Mouse (Mus musculus): Measurements from ENCODE around the gene C330007P06Rik. TPM values are rescaled to one million over a fixed set of nuclear protein-coding genes. Genes with fewer than 3 reads are reported as not detected.

C330007P06Rik gene
- total and polyA plus RNA-seq, 2 experiments from 2014 or later: 16.9 to 22.0 TPM

DNA sequence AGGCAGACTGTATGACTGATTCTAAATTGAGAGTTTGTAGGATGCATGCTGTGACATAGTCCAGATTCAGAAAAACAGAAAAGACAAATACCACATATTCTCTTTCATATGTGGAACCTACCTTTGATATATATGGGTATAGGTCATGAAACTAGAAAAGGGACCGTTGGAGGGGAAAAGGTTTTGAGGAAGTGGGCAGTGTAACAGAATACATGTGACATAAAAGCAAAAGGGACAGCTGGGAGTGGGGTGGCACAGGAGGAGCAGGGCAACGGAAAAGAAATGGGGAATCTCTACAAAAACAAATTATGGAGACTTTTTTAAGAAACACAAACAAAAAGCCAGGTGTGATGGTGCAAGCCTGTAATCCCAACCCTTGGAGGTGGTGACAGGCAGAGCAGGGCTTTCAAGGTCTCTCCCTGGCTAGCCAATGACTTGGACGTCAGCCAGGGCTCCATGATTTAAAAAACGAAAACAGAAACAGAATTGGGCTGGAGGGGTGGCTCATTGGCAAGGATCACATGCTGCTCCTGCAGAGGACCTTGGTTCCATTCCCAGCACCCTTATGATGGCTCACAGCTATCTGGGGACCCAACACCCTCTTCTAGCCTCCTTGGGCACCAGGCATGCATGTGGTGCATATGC lies 30.4 kb downstream of the C330007P06Rik start:
- no peaks in the 10 kb centered on the region for H3K9me3 ChIP-seq (ENCODE audit: low read length)
- no peak for DNase-seq (ENCODE audit: low spot score)
- no peaks in the 10 kb centered on the region for H3K36me3 ChIP-seq (ENCODE audit: insufficient read depth, low read length)
- TF ChIP-seq CTCF (IDR thresholded peaks at IDR 0.05): no peak
- no peaks in the 10 kb centered on the region for H3K27me3 ChIP-seq (ENCODE audit: insufficient read depth, low read length)
- no peak for ATAC-seq (ENCODE audit: low FRiP score)
- H3K4me1 ChIP-seq (ENCODE audit: insufficient read depth, low read length): no peaks in the 10 kb centered on the region
- no peak overlapping the region for H3K4me2 ChIP-seq (ENCODE audit: low read depth, low read length, poor library complexity, severe bottlenecking)
- H3K4me3 ChIP-seq (ENCODE audit: low read depth, low read length): no peak overlapping the region
- no peak overlapping the region for H3K9ac ChIP-seq (replicated peaks; ENCODE audit: low read length, poor library complexity, severe bottlenecking)
- H3K27ac ChIP-seq (ENCODE audit: low read depth, low read length): no peak overlapping the region
- WGBS: 63% methylated on average over 4 of the region's 4 CpGs

DNA sequence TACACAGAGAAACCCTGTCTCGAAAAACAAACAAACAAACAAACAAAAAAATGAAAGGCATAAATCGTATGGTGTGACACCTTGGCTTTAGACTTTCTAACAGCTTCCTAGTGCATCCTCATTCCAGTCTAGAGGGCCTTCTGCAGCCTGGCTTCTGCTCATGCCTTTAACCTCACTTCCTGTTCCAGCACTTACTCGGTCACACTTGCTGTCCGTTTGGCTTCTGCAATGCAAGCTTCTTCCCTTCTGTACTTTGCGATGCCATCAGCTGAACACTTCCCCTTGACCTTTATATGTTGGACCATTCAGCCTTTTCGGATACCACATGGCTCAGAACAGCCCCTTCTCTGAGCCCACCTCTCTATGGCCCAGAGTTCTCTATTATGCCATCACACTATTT lies 32.2 kb downstream of the C330007P06Rik start:
- Histone ChIP-seq H3K36me3 (ENCODE audit: insufficient read depth, low read length) (no peaks in the 10 kb centered on the region), H3K4me2 (ENCODE audit: low read depth, low read length, poor library complexity, severe bottlenecking) (no peak overlapping the region), H3K4me1 (ENCODE audit: insufficient read depth, low read length) (no peaks in the 10 kb centered on the region), H3K27me3 (ENCODE audit: insufficient read depth, low read length) (no peaks in the 10 kb centered on the region), H3K4me3 (ENCODE audit: low read depth, low read length) (no peak overlapping the region), H3K27ac (ENCODE audit: low read depth, low read length) (no peak overlapping the region), H3K9me3 (ENCODE audit: low read length) (no peaks in the 10 kb centered on the region), H3K9ac (replicated peaks; ENCODE audit: low read length, poor library complexity, severe bottlenecking) (no peak overlapping the region)
- no peak for DNase-seq (ENCODE audit: low spot score)
- TF ChIP-seq CTCF (IDR thresholded peaks at IDR 0.05): no peak
- no peak for ATAC-seq (ENCODE audit: low FRiP score)
- 86% methylated on average over 6 of the region's 6 CpGs for WGBS

DNA sequence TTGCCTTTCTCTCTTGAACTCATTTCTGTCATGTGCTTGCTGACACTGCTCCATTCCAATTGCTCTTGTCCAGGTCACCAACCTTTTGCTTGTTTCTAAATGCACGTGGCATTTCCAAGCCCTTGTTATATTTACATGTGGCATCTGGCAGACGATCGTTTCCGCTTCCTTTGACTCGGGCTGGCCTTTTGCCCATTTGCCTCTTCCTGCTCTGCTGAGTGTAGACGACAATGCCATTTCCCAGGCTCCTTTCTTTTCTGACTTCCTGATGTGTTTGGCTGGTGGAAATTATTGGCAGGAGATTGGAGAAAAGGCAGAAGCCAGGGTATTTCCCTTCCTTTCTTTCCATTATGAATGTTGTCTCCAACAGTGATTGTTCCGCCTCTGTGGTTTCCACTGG lies 34.5 kb downstream of the C330007P06Rik start:
- Histone ChIP-seq H3K36me3 (ENCODE audit: insufficient read depth, low read length) (no peaks in the 10 kb centered on the region), H3K9me3 (ENCODE audit: low read length) (no peaks in the 10 kb centered on the region), H3K4me3 (ENCODE audit: low read depth, low read length) (no peak overlapping the region), H3K27ac (ENCODE audit: low read depth, low read length) (no peak overlapping the region), H3K4me1 (ENCODE audit: insufficient read depth, low read length) (no peaks in the 10 kb centered on the region), H3K9ac (replicated peaks; ENCODE audit: low read length, poor library complexity, severe bottlenecking) (no peak overlapping the region), H3K27me3 (ENCODE audit: insufficient read depth, low read length) (no peaks in the 10 kb centered on the region), H3K4me2 (ENCODE audit: low read depth, low read length, poor library complexity, severe bottlenecking) (no peak overlapping the region)
- DNase-seq (ENCODE audit: low spot score): peak; percentile 44
- 78% methylated on average over 7 of the region's 7 CpGs for WGBS
- TF ChIP-seq CTCF (IDR thresholded peaks at IDR 0.05): no peak
- ATAC-seq (ENCODE audit: low FRiP score): no peak

DNA sequence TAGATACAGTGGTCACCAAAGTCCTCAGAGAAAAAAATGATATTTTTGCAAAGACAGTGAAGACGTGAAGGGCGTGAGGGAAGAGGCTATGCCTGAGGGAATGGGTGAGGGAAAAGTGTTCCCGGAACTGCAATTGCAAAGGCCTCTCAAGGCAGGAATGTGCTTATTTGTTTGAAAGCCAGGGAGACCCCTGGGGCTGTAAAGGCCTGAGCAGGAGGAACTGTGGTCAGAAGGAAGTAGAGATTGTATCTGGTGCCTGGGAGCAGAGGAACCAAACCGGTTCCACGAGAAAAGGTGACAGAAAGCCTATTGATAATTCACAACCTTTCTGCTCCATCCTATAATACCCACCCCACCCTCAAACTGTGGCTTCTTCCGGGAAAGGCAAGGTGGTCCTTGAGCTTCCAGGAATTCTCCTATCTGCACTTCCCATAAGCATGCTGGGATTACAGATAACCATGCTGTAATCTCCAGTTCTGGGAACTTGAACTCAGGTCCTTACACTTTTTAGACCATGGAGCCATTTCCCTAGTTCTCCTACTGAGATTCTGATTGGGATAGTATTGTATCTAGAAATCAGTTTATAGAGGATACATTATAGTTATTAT lies 36.7 kb downstream of the C330007P06Rik start:
- ATAC-seq (ENCODE audit: low FRiP score): no peak
- WGBS: 78% methylated on average over 6 of the region's 6 CpGs

DNA sequence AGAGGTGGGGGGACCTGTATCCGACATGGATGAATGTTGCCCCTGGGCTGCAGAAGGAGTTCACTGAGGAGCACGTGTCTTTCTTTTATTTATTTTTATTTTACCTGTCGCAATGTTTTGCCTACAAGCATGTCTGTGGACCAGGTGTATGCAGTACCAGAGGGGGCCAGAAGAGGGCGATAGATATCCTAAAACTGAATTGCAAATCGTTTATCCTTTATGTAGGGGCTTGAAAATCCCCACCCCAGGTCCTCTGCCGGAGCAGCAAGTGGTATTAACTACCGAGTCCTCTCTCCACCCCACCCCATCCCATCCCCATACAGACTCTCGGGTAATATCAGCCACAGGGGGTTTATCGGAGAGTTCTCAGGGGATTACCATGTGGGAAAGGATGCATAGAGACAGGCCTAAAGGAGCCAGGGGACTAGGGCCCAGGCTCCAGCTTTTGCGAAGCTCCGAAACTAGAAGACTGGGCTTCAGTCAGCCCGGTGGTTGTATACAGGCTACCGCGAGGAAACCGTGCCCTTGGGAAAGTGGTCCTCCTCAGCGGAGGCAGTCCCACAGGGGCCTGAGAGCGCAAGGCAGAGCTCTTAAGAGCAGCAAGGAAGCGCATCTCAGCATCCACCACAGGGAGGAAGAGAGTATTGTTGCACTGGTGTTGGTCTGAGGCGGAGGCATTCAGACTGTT lies 40.4 kb downstream of the C330007P06Rik start:
- TF ChIP-seq CTCF (IDR thresholded peaks at IDR 0.05): peak; percentile 79
- peak; percentile 62 for ATAC-seq (ENCODE audit: low FRiP score)
- Histone ChIP-seq H3K27me3 (ENCODE audit: insufficient read depth, low read length) (no peaks in the 10 kb centered on the region), H3K36me3 (ENCODE audit: insufficient read depth, low read length) (no peaks in the 10 kb centered on the region), H3K9ac (replicated peaks; ENCODE audit: low read length, poor library complexity, severe bottlenecking) (0 out of 2 replicates have a peak overlapping the region, but pooled peaks have one; percentile 5), H3K4me3 (ENCODE audit: low read depth, low read length) (peak overlapping the region; percentile 13; the same call in 1 of the 2 replicates), H3K27ac (ENCODE audit: low read depth, low read length) (no peak overlapping the region), H3K4me2 (ENCODE audit: low read depth, low read length, poor library complexity, severe bottlenecking) (peak overlapping the region; percentile 35), H3K4me1 (ENCODE audit: insufficient read depth, low read length) (no peaks in the 10 kb centered on the region), H3K9me3 (ENCODE audit: low read length) (no peaks in the 10 kb centered on the region)
- peak; percentile 76 for DNase-seq (ENCODE audit: low spot score)
- 26% methylated on average over 19 of the region's 19 CpGs for WGBS

More for the DNA sequence above, 36.7 kb downstream of the C330007P06Rik start:
- Histone ChIP-seq H3K27me3 (ENCODE audit: insufficient read depth, low read length) (no peaks in the 10 kb centered on the region), H3K4me2 (ENCODE audit: low read depth, low read length, poor library complexity, severe bottlenecking) (no peak overlapping the region), H3K36me3 (ENCODE audit: insufficient read depth, low read length) (no peaks in the 10 kb centered on the region), H3K9me3 (ENCODE audit: low read length) (no peaks in the 10 kb centered on the region), H3K4me3 (ENCODE audit: low read depth, low read length) (no peak overlapping the region), H3K9ac (replicated peaks; ENCODE audit: low read length, poor library complexity, severe bottlenecking) (no peak overlapping the region), H3K27ac (ENCODE audit: low read depth, low read length) (no peak overlapping the region), H3K4me1 (ENCODE audit: insufficient read depth, low read length) (no peaks in the 10 kb centered on the region)
- no peak for DNase-seq (ENCODE audit: low spot score)
- no peak for TF ChIP-seq CTCF (IDR thresholded peaks at IDR 0.05)

DNA sequence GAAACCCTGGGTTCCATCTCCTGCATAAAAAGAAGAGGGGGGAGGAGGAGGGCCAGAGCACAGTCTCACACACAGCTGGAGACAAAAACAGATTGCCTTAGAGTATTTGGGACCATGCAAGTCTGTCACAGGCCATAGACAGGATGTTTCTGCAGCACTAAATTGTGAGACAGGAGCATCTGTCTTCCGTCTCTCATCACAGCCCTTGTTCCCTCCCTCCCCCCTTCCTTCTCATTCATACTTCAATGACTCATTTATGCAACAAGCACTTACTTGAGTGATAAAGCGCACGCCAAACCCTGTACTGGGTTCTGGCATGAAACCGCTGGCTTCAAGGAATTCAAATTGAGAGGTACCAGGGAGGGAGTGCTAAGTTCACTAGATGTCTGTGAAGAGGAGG lies 42.3 kb downstream of the C330007P06Rik start:
- no peaks in the 10 kb centered on the region for H3K27me3 ChIP-seq (ENCODE audit: insufficient read depth, low read length)
- 85% methylated on average over 4 of the region's 4 CpGs for WGBS

More for the DNA sequence above, 42.3 kb downstream of the C330007P06Rik start:
- no peak for ATAC-seq (ENCODE audit: low FRiP score)
- no peak overlapping the region for H3K4me2 ChIP-seq (ENCODE audit: low read depth, low read length, poor library complexity, severe bottlenecking)
- no peak for DNase-seq (ENCODE audit: low spot score)
- H3K9me3 ChIP-seq (ENCODE audit: low read length): no peaks in the 10 kb centered on the region
- no peak for TF ChIP-seq CTCF (IDR thresholded peaks at IDR 0.05)
- no peak overlapping the region for H3K9ac ChIP-seq (replicated peaks; ENCODE audit: low read length, poor library complexity, severe bottlenecking)
- no peaks in the 10 kb centered on the region for H3K4me1 ChIP-seq (ENCODE audit: insufficient read depth, low read length)
- H3K4me3 ChIP-seq (ENCODE audit: low read depth, low read length): no peak overlapping the region
- H3K36me3 ChIP-seq (ENCODE audit: insufficient read depth, low read length): no peaks in the 10 kb centered on the region
- H3K27ac ChIP-seq (ENCODE audit: low read depth, low read length): no peak overlapping the region

Data from midbrain, postnatal 0 days (tissue).